Mouse (Mus musculus): ENCODE data around the gene Hoxd13.

The Hoxd13 gene

DNA sequence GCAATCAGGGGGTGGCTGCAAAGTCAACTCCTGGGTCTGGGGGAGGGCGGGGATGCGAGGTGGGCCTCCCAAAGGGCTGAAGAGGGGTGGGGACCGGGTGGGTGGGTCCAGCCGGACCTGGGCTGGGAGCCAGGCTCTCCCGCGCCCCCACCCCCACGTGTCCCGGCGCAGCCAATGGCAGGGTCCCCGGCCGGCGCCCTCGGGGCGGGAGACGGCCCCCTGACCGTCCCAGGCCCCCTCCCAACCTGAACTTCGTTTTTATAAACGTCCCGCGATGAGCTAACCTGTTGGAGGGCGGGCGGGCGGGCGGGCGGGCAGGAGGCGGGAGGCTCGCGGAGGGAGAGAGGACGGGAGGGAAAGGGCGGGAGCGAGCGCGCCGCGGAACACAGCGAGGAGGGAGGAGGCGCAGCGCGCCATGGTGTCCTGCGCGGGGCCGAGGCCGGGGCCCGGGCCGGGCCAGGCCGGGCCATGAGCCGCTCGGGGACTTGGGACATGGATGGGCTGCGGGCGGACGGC lies at the start of gene Hoxd13:
Gene Hoxd13, plus strand, starts transcription at position 469 of the 516 bp plus-strand sequence.
- CTCF ChIA-PET: no interaction called here

DNA sequence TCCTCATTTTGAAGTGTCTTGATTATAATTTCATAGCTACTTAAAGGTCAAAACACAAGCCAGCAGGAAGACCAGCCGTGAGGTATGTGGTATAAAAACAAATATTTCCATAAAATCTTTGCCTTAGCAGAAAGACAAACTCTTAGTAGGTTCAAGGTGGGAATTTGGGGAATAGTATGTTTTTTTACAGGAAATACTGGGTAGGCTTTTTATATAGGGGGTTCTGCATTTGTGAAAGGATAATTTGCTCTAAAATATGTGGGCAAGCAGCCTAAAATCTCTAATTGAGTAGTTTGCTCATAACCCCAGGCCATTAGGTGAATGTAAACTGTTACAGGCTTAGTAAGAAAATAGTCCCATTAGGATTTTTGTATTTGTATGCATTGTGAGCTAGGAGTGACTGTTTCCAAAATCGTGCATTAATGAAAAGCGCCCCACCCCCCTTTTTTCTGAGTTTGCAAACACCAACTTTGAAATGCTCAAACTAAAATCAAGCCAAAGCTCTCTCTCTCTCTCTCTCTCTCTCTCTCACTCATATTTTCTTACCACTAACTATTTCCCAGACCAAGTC lies 48.3 kb upstream of the Hoxd13 start:
- CTCF ChIA-PET: interaction anchor here (0.7 kb wide), 1 partner anchor 21 kb away, joined by 3 read pairs; no protein-coding TSS in a partner anchor

DNA sequence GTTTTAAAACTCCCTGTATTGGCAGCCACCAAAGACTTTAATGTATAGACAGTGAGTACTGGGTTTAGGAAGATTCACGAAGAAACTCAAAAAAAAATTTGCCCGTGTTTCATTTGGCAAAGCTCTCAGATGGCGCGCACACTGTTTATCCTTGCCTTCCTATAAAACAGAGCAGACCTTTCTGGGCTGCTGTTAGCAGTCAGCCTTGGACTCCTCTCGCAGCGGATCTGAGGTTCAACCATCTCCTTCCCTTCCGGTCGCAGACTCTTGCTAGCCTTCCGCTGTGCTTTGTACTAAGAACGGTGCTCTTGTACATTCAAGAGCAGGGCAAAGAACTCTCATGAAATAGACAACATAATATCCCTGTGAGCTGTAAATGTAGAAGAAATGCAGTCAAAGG lies 47.7 kb upstream of the Hoxd13 start:
- CTCF ChIA-PET: interaction anchor here (0.7 kb wide), 1 partner anchor 20 kb away, joined by 3 read pairs; no protein-coding TSS in a partner anchor

DNA sequence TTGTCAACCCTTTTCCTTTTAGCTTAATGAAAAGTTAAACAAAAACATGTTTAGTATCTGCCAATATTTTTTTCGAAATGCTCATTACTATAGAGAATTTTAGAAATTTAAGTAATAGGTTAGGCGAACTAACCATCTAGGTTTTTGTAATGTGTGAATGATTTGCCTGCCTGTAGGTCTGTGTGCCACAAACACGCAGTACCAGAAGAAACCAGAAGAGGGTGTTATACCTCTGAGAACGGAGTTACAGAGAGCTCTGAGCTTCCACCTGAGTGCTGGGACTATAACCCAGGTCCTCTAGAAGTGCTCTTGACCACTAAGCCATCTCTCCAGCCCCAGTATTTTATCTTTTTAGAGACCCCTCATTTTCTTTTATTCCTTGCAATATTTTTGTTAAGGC lies 32.7 kb upstream of the Hoxd13 start:
- CTCF ChIA-PET: no interaction called here

DNA sequence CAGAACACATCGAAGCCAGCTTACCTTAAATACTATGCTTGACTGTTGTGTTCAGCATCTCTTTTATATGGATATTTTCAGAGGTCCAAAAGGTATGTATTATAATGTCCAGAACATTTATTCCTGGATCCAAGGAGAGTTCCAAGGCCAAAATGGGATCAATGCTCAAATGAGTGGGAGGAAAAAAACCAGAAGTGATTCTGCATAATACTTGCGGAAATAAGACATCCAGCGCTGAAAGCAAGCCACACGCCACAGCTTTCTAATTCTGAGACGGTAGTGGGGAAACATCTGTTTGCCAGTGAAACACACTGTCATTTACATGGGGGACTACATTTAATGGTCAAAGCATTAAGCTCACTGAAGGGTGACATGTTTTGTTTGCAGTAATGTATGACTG lies 25.7 kb upstream of the Hoxd13 start:
- CTCF ChIA-PET: no interaction called here

DNA sequence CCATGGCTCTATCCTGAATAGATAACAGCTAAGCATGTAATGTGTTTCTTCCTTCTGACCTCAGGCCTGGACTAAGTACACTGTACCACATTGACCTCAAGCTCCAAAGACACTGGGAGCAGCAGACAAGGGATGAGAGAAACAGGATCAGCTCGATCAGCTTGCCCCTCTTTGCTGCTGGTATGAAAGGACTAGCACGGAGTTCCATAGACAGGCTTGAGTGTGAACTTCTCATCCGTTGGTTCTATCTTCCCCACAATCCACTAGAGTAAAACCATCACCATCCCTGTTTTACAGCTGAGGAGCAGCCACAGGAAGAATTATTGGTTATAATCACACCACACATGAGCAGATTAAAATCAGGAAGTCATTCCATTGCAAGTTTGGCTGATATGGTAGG lies 22.5 kb upstream of the Hoxd13 start:
- CTCF ChIA-PET: no interaction called here

DNA sequence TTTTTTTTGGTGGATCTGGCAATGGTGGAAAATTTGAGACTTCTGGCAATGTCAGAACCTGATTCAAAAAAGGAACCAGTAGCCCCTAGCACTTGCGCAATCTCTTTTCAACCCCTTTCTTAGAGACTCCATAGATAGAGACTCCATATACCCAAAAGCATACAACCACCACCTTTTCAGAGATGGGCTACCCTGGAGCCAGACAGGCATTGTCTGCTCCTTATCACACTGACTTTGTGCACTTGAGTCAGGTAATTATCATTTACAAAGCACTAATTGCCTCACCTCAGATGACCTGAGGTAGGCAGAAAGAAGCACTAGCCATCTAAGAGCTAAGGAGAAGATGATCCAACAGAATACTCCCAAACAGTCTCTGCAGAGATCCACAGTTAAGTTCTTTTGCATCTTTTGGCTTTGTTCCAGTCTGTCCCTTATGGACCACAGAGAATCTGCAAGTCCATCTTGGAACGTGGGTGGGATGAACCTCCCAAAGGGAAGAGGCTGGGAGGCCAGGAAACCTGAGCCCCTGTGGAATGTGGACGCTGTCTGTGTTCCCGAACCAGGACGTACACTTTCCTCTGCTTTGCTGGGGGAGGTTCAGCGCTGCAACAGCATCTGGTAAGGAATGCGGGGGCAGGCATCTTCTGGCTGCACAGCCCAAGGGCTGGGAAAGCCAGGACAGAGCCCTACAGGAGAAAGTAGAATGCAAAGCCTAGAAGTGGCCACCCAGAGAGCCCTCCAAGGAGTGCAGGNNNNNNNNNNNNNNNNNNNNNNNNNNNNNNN lies 20.8 kb upstream of the Hoxd13 start:
- CTCF ChIA-PET: interaction anchor here (0.6 kb wide), 1 partner anchor 464 kb away, joined by 3 read pairs; no protein-coding TSS in a partner anchor

DNA sequence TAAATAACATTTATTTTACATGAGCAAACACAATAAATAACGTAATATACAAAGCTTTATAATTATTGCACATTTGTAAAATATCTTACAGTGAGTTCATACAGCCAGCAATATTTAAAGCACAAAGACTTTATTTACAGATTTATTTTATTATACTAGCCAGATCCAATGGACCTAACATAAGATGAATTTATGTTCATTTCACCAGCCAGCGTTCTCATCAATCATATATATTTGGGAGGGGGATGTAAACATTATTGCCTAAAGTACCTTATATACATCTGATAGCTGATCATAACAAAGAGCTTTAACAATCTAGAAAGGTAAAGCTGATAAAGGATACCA lies 15.1 kb upstream of the Hoxd13 start:
- CTCF ChIA-PET: no interaction called here

DNA sequence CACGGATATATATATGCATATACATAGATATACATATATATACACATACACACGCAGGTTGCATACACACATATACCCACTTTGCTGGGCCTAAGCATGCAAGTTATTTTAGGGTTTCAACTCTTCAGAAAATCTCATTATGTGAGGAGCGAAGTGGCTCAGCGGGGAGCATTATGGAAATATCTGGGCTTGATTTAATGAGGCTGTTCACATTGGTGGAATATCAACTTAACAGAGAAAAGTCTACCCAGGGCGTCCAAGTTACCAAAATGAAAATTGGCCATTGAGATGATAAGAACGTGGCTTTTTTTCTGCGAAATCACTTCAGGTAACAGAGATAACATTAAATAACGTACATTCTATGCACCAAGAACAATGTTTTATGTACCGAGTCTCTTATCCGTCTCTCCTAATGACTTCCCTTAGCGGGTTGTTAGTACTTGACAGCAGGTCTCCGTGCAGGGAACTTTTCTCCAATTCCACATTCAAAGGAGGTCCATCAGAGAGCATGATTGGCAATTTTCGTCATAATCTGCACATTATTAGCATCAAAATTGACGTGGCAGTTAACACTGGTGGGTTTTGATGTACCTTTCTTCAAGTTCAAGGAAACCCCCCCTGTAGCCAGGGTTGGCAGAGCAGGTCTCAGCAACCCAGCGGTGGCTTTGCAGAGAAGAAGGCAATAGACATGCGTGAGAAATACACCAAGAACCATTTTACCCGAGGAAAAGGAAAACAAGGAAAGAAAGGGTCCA lies 14.2 kb upstream of the Hoxd13 start:
- CTCF ChIA-PET: no interaction called here

DNA sequence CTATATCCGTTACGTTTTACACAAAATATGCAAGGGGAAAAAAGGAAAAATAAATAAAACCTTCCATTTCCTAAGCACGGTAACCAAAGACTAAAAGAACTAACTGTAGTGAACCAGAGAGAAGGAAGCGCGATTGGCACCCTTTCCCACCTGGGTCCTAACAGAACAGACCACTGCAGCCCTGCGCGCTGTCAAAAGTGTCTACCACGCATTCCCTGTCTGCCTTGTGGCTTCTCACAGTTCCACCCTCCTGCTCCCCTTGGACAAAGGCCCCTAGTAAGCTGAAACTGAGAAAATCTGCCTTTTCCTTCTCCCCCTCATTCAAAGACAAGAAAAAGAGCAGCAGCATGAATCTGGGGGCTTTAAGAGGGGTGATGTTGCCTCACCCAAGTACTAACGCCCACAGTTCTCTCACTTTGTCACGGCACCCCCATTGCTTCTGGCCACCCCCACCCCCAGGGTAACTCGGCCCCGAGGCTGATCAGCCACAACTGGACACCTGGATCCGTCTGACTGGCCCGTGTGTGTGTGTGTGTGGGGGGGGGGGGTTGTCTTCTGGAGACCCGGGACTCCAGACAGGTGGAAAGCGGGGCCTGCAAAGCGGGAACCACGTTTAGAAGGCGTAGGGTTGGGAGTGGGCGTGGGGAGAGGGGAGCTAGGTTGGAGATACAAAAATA lies 13.2 kb upstream of the Hoxd13 start:
- CTCF ChIA-PET: no interaction called here

DNA sequence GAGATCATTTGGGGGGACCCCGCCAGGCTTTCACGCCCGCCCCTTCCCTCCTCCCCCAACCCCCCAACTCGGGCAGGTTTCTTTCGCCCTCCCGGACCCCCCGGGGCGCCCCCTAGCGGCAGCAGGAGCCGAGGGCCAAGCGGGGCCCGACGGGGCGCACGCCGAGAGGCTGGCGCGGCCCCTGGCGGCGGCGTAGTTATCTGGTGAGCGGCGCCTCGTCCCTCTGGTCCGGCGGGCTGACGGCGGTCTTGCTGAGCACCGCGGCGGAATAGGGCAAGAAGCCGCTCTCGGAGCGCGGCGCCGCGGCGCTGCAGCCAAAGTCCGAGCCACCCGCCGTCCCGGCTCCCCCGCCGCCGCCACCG lies 12.7 kb upstream of the Hoxd13 start:
- CTCF ChIA-PET: no interaction called here

DNA sequence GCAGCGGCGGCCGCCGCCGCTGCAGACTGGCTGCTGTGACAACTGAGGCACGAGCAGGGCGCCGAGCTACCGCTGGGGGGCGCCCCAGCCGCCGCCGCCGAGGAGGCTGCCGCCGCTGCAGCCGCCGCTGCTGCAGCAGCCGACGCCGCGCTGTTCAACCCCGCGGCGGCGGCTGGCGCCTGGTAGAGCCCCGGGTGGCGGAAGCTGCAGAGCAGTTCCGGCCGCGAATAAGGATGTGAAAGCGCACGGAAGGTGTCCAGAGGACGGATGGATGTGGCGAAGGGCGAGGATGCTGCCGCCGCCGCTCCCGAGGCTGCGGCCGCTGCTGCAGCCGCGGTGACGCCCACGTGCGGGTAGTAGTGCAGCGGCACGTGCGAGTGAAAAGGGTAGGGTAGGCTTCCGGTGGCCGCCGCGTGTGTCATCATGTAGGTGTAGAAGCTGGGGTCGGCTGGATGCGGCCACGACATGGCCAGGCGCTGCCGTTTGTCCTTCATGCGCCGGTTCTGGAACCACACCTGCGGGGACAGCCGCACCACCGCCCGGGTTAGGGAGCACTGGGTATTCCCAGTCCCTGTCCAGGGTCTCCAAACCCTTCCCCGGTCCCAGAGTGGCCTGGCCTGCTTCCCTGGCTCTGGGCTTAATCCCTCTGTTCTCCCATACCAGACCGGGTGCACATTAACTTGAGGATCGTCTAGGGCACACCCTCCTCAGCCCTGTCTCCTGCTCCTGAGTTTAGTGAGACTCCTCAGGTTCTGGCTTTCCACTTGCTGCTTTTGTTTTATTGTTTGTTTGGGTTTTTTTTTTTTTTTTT lies 12.1 kb upstream of the Hoxd13 start:
- CTCF ChIA-PET: interaction anchor here (0.6 to 0.7 kb wide), 2 partner anchors 24 to 52 kb away, joined by 4 to 6 read pairs; no protein-coding TSS in a partner anchor

DNA sequence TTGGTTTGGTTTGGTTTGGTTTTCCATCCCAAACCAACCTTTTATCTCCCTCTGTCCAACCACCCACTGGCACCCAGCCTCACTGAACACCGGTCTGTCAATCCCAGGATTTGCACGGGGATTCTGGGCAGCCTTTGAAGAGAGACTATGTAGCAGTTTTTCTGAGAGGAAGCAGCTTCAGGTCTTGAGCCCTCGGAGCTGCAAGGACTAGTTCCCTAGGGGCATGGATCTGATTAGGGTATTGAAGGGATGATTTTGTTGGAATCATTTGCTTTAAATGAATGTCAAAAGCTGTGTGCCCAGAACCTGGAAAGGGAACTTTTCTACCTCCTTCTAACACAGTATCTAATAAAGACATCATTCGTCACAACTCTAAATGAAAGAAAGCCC lies 11.5 kb upstream of the Hoxd13 start:
- CTCF ChIA-PET: interaction anchor here (0.6 to 0.7 kb wide), 2 partner anchors 23 to 52 kb away, joined by 4 to 6 read pairs; no protein-coding TSS in a partner anchor

DNA sequence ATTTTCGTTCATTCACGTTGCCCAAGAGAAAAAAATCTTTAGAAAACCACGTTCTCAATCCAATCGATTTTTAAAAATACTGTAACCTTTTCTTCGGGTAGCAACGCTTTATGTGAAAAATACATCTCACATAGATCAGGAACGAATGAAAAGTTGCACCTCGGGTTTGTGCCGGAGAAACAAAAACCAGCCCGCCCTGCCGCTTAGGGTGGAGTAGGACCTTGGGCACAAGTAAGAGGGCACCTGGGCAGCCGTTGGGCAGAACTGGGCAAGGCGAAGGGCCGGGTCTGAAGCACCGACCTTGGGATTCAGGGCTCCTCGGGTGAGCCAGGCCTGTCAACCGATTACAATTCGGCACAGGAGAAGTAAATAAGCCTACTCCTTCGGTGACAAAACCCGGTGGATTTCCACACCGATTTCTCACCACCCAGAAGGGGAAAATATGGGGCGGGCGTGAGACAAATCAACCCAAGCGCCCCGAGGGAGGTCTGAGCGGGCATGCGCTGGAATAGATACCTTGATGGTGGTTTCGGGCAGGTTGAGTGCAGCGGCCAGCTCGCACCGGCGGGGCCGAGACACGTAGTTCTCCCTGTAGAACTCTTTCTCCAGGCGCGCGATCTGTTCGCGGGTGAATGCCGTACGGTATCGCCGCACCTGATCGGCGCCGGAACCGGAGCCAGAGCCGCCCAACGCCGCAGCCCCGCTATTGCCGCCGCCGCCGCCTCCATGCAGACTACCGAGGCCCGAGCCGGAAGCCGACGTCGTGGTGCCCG lies 10.7 kb upstream of the Hoxd13 start:
- CTCF ChIA-PET: no interaction called here

DNA sequence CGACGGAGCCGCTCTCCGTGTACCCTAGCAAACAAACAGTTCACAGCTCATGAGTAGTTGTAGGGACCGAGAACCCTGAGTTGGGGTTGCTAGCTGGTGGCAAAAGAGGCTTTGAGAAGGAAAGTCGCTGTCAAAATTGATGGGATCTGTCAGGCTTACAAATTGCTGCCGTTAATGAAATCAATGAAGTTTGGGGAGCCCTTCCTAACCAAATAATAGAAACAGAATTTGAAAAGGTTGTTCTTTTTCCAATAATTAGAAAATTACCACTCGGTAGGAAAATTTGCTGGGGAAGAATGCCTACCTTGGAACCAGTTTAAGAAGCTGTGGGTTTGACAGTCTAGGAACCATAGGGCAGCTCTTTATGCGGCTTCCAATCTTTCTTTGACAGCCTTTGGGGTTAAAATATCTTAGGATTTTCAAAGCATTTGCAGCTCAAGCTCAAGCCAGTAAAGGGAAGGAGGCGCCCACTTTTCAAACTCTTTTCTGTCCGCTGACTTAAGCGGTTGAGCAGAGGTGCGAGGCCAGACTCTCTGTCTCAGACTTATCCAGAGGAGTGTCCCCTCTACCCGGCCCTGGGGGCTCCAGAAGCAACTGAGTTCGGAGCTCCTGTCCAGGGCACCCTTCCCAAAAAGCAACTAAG lies 10.0 kb upstream of the Hoxd13 start:
- CTCF ChIA-PET: no interaction called here

DNA sequence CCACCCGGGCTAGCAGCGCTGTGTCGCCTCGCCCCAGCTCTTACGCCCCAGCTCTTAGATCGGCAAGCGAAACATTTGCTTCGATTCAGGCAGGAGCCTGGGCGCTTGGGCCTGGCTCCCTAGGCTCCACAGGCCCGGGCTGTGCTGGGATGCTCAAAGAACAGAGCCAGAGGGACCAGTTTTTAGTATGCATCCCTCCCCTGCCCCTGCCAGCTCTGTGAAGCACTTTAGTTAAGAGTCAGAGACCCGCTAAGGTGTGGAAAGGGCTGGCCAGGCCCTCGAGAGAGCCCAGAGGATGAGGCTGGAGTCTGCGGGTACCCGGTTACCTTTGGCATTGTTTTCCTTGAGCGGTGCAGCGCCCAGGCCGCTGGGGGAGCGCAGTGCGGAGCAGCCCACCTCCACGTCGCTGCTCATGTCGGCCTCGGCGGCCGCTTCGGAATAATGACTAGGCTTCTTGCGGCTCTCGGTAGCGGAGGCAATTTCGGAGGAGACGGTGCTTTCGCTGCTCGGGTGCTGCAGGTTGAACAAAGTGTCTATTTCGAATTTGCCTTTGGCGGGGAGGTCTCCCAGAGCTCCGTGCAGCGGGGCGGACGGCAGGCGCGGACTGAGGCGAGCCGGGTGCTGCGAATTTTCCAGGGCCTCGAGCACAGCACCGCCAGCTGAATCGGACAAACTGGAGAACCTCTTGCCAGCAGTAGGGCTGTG lies 9.3 kb upstream of the Hoxd13 start:
- CTCF ChIA-PET: no interaction called here

DNA sequence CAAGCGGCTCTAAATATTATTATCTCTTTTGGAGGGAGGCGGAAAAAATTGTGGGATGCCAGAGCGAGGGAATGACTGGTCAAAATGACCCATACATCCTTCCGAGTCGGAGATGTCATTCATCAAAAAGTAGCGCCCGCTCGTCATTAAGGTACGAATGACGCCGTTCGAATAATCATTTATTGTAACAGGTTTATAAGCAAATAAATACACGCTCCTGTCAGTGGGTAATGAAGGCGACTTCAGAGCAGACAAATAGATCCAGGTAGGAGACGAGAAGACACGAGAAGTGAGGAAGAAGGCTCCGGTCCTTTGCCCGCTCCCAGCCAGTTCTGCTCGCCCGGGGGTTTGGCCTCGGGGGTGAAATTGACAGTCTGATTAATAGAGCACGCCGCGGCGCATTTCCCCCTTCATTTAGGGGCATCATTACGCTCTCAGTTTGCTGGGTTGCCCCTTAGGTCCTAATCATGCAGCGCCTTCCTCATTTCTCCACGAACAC lies 8.6 kb upstream of the Hoxd13 start, which contains the start of gene Evx2:
Gene Evx2, minus strand, starts transcription at position 51 of the 499 bp plus-strand sequence.
- CTCF ChIA-PET: no interaction called here

DNA sequence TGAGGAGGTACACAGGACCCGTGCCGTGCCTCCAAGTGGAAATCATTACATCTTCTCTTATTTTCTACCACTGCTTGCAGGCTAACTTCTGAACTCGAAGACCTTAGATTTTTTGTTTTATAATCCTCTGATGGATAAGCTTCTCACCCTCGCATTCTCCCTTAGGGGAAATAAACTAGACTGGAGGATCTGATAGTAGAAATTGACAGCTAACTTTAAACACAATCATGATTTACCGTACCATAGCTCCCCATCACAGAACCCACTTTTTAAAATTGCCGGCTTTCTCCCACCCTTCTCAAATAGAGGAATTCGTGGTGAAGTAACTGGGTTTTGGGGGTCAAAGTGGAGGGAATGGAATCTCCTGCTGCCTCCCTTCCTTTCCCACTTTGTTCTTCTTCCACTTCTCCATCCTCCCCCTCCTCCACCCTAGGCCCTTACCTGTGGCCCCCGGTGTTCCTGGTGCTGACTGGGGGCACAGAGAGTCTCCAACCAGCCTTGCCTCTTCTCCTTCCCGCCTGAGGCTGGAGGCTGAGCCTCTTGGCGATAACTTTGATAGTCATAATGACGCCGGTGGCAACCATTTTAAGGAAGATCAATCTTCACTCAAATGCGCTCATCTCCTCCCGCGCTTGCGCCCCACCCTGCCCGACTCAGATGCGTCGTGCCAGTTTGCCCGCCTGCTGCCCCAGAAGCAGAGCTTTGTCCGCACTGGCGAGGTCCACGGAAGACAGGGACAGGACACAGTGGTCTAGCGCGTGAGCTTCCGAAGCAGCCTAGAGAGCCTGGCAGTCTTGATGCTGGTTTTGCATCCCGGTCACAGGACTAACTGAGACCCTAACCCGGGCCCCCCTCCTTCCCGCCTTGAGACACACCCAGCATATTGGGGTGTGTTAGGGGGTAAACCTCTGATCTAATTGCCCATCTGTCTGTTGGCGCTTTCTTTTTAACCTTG lies 7.4 kb upstream of the Hoxd13 start:
- CTCF ChIA-PET: no interaction called here
